Mouse (Mus musculus): ENCODE measurements around the gene Ccdc162. TPM values are rescaled to one million over a fixed set of nuclear protein-coding genes. Genes with fewer than 3 reads are reported as not detected.

Ccdc162 gene
- total RNA-seq, 2 experiments from 2014 or later = 0.08 to 0.14 TPM

- intact Hi-C loops (cut with DNase I) = no loop called here
Measured at GRCm38 (mm10) chr10:41652094-41652775, 64.2 kb downstream of the Ccdc162 start.

GRCm38 (mm10) chr10:41651532-41651931 is 64.9 kb downstream of the Ccdc162 start:
- no peak for DNase-seq (ENCODE audit: low spot score)
- intact Hi-C loops (cut with DNase I) = no loop called here

More at GRCm38 (mm10) chr10:41652094-41652775, 64.2 kb downstream of the Ccdc162 start:
- no peak for DNase-seq (ENCODE audit: low spot score)

GRCm38 (mm10) chr10:41649186-41649585 is 67.2 kb downstream of the Ccdc162 start:
- DNase-seq (ENCODE audit: low spot score) = no peak
- intact Hi-C loops (cut with DNase I) = no loop called here

DNA sequence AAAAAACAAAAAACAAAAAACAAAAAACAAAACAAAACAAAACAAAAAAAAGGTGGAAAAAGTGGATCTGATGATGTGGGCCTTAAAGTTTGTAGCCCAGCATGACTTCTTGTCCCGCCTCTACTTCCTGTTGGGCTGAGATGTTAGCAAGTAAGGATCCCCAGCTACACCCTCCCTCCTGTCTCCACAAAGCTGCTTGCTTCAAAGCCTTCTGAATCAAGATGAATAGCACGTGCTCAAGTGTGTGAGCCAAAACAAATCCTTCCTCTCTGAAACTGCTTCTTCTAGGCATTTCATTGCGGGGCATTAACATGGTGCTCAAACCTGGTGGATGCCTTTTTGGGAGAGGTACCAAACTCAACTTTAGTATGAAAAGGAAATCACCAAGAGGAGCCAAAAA is 77.7 kb downstream of the Ccdc162 start:
- intact Hi-C loops (cut with DNase I) = no loop called here

DNA sequence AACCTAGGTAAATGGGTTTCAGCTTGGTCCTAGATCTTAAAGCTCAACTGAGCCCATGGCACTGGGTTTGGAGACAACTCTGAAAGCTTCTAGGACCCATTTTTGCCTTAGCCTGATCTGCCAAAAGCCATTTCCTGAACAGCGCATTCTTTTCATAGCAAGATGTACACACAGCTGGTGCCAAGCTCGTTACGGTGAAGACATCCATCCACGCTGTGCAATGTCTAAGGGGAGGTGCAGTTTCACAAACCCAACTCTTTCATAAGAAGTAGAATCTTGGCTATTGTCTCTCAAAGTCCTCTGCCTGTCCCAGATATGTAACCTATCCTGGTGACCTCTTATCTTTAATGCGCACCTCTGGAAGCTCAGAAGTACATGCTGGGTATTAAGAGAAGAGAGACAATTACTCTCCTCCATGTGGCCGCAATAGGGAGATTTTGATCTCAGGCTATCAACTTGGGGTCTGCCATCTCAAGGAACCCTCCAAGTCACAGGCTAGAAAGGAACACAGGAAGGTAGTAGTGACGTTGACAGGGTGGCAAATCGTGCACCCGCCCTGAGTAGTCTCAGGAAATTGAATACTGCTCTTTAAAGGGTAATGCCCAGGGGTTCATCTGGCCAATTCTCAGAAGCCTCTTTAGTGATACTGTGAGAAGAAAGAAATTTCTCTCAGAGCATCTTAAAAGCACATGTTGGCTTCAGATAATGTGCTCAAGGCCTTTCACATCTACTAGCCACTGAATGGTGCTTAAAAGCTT is 81.0 kb downstream of the Ccdc162 start:
- DNase-seq (ENCODE audit: low spot score) = no peak
- intact Hi-C loops (cut with DNase I) = no loop called here

More for the DNA sequence above, 77.7 kb downstream of the Ccdc162 start:
- no peak for DNase-seq (ENCODE audit: low spot score)

GRCm38 (mm10) chr10:41633801-41634200 is 82.6 kb downstream of the Ccdc162 start:
- DNase-seq (ENCODE audit: low spot score) = no peak
- intact Hi-C loops (cut with DNase I) = no loop called here

- no peak for DNase-seq (ENCODE audit: low spot score)
- intact Hi-C loops (cut with DNase I) = no loop called here
Measured at GRCm38 (mm10) chr10:41632062-41632461, 84.4 kb downstream of the Ccdc162 start.

DNA sequence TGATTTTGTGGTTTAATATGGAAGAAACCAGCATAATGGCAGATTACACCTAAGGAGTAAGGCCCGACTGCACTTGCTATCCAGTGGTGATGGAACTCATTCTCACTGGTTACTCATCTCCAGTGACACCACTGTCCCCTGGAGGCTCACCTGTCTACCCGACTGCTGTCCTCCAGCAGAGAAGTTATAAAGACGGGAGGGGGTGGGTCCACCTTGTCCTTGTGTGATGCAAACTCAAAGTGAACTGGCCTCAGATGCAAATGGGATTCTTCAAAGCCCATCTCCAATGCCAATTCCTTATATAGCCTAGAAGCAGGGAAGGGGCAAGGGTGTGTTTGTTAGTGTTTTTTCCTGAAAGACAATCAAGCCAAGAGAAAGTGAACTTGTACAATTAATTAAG is 89.4 kb downstream of the Ccdc162 start:
- DNase-seq (ENCODE audit: low spot score) = no peak
- intact Hi-C loops (cut with DNase I) = no loop called here

DNA sequence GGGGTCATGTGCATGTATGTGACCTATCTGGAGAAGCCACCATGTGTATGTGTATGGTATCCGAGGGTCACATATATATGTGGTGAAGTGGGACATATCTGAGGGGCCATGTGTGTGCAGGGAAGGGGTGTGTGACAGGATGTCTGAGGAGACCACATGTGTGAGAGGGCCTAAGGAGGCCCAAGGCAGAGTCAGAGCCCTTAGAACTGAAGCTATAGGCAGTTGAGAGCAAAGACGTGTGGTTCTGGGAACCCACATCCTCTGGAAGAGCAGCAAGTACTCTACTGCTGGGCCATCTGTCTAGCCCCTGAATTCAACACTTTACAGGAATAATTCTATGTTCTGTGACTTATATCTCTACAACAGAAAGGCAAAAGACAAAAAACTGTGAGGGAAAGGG is 96.4 kb downstream of the Ccdc162 start:
- DNase-seq (ENCODE audit: low spot score) = no peak
- intact Hi-C loops (cut with DNase I) = no loop called here

- intact Hi-C loops (cut with DNase I) = no loop called here
- DNase-seq (ENCODE audit: low spot score) = no peak
Measured at GRCm38 (mm10) chr10:41615487-41615886, 100.9 kb downstream of the Ccdc162 start.

DNA sequence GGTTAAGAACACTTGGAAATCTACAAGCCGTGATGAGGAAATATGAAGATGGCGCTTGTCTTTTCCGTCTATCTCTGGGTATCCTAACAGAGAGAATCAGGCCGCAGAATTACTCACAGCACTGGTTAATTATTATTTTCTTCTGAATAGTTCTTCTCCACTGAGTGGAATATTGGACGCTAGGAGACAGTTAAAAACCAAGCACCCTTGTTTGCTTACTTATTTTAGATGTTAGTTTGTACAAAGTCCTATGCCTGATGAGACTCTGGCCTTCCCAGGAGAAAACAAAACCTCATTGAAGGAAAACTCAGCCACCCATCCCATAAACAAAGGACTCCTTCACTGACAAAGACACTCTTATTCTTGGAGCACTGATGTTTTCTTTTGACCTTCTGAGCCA is 104.5 kb downstream of the Ccdc162 start:
- DNase-seq (ENCODE audit: low spot score) = no peak
- intact Hi-C loops (cut with DNase I) = no loop called here

DNA sequence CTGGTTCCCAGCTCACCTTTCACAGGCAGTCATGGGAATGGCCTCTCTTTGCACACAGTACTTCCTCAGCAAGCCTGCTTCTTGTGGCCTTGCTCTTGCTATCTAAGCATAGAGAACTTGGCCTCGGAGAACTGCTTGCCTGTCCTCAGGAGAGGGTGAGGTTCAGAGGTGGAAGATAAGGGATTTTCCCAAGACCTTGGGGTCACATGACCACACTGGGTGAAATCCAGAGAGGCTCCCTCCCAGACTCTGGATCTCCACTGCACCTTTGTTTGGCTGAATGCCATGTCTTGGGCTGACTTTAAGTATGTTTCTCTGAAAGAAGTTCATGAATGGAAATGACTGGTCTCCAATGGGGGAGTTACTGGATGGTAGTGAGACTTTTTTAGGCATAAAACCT is 107.0 kb downstream of the Ccdc162 start:
- DNase-seq (ENCODE audit: low spot score) = no peak
- intact Hi-C loops (cut with DNase I) = no loop called here

GRCm38 (mm10) chr10:41608485-41608884 is 107.9 kb downstream of the Ccdc162 start:
- intact Hi-C loops (cut with DNase I) = no loop called here

DNA sequence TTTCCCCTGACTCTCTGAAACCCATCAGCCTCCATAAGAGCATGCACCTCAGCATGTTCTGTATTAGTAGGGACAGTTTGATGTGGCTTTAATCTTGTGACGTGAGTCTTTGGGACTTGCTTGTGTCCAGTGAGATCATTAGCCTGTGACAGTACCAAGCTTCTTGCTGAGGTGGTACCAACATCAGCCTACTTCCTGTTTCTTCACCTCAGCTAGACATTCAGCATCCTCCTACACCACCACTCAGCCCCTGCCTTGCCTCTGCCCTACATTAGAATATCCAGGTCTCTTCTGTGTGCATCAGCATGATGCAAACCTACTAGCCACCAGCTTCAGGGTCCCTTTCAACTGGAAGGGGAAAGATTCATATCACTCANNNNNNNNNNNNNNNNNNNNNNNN is 113.8 kb downstream of the Ccdc162 start:
- no peak for DNase-seq (ENCODE audit: low spot score)
- intact Hi-C loops (cut with DNase I) = loop anchor here (5.0 kb wide), 1 partner anchor 80 kb away; no protein-coding TSS in a partner anchor

More at GRCm38 (mm10) chr10:41608485-41608884, 107.9 kb downstream of the Ccdc162 start:
- no peak for DNase-seq (ENCODE audit: low spot score)

DNA sequence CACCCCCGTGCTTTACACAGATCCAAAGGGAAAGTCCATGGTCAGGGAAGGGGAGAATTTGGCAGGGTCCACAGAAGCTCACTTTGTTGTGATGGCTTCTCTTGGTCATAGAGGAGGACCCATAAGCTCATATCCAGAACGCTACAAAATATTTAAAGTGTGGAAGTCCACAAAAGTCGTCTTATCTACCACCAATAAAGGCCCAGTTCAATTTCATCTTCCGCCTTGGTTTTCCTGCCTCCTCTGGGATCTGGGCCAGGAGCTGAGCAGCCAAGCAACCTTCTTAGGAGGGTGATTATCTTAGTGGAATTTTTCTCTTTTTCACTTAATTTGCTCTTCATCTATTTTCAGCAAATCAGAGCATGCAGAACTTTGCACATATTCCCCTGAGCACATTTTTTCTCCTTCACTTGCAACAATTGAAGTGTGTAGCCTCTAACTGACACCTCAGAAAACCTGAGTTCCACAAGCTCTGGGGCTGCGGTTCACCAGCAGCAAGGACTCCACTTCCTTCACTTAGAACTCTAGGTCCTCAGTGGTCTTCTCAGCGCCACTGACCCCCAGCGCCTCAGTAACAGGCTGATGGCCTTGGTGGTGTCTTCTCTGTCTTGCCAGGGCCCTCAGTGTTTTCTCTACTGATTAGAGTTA is 114.4 kb downstream of the Ccdc162 start:
- intact Hi-C loops (cut with DNase I) = loop anchor here (5.0 kb wide), 1 partner anchor 80 kb away; no protein-coding TSS in a partner anchor
- no peak for DNase-seq (ENCODE audit: low spot score)

- intact Hi-C loops (cut with DNase I) = loop anchor here (5.0 kb wide), 1 partner anchor 79 kb away; no protein-coding TSS in a partner anchor
- no peak for DNase-seq (ENCODE audit: low spot score)
Measured at GRCm38 (mm10) chr10:41601302-41601701, 115.1 kb downstream of the Ccdc162 start.

GRCm38 (mm10) chr10:41599051-41599450 is 117.4 kb downstream of the Ccdc162 start:
- DNase-seq (ENCODE audit: low spot score) = no peak
- intact Hi-C loops (cut with DNase I) = no loop called here

GRCm38 (mm10) chr10:41598221-41598620 is 118.2 kb downstream of the Ccdc162 start:
- DNase-seq (ENCODE audit: low spot score) = no peak
- intact Hi-C loops (cut with DNase I) = no loop called here

DNA sequence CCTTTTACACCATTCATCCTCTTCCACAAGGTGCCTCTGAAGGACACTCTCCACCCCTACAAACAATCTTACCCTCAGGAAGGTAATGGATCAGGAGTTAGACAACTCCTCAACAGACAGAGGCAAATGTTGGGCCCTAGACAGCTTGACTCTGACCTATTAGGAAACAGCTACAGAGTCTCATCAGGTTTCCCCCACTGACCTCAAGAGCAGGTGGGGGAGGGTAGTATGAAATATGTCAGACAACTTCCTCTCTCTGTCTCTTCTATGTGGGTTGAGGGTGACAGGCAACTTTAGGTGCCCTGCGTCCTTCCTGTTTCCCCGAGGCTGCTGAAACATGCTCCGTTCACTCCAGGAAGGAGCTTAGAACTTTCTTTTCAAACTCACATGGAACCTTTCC is 120.9 kb downstream of the Ccdc162 start:
- intact Hi-C loops (cut with DNase I) = no loop called here
- DNase-seq (ENCODE audit: low spot score) = no peak

- no peak for DNase-seq (ENCODE audit: low spot score)
- intact Hi-C loops (cut with DNase I) = no loop called here
Measured at GRCm38 (mm10) chr10:41594957-41595356, 121.5 kb downstream of the Ccdc162 start.

DNA sequence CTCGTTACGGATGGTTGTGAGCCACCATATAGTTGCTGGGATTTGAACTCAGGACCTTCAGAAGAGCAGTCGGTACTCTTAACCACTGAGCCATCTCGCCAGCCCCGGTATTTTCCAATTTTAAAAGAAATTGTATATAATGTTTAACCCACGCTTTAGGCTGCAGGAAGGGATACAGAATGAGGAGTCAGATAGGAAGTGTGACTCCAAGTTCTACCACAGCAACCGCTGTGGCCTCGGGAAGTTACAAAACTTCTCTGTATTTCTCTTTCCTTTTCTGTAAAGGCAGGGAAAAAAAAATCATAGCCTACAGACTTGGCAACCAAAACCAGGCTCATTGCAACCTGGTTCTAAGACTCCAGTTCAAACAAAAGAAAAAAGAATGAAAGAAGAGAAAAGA is 122.0 kb downstream of the Ccdc162 start:
- DNase-seq (ENCODE audit: low spot score) = no peak
- intact Hi-C loops (cut with DNase I) = no loop called here

Data from heart, postnatal 25 days (tissue).